Mouse (Mus musculus): ENCODE measurements at regions not wholly inside any gene's neighbourhood (a gene's known extent, or its start where the extent isn't known, plus 50 kb on each side); places are given as distances from the start of the nearest gene placed in this dataset.
A peak's percentile ranks its signal among the peaks of the same experiment; 100 is the strongest.

DNA sequence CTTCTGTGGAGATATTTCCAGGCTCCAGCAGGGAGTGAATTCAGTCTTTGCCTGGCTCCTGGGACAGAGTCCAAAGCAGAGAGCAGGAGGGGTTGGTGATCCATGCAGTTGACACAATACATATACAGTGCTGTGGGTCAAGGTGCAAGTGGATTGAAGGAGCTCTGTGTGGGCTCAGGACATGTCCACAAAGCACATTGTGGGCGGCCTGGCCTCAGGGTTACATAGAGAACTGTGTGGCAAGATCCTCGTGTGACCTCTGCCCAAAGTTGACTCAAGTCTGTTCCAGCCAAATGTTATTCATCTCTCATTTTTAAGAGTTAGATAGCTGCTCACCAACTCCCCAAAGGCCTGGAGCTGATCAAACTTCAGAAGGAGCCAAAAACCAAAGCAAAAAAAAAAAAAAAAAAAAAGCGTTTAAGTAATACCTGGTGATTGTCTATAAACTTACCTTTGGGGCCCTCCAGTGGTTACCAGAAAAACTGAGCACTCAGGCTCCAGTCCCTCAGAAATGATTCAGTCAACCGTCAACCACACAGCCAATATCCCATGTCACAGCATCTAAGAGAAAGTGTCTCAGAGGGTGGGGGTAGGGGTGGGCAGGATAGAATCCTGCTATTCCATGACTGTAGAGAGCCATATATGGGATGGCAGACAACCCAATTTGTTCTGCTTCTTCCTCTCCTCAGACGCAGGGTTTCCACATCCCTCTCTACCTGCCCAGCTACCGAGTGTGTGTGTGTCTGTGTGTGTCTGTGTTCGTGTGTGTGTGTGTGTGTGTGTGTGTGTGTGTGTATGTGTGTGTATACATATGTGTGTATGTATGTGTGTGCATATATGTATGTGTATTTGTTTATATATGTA, 91.9 kb upstream of the Far2 start:
- DNase-seq (ENCODE audit: low read depth, low spot score) = peak; percentile 62

GRCm38 (mm10) chr6:147964739-147965138, 82.3 kb upstream of the Far2 start:
- peak; percentile 80 for DNase-seq (ENCODE audit: low read depth, low spot score)

DNA sequence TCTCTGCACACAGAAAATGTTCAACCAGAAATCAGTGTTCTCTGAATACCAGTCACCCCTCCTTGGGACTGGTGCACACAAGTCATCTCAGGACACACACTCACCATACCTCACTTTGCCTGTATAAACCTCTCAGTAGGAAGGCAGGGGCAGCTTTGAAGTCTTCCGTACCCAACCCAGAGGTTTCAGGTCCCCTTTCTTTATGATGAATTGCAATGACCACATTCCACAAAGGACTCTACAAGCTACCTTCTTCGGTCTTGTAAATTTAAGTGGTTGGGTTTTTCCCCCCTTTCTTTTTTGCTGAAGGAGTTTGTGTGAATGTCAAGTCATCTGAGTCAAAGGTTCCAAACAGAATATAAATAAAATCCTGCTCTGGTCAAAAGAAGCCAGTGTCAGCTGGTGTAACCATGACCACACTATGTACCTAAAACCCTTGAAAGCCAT, 76.9 kb upstream of the Far2 start:
- DNase-seq (ENCODE audit: low read depth, low spot score) = no peak

GRCm38 (mm10) chr6:147972552-147972951, 74.5 kb upstream of the Far2 start:
- DNase-seq (ENCODE audit: low read depth, low spot score) = no peak

DNA sequence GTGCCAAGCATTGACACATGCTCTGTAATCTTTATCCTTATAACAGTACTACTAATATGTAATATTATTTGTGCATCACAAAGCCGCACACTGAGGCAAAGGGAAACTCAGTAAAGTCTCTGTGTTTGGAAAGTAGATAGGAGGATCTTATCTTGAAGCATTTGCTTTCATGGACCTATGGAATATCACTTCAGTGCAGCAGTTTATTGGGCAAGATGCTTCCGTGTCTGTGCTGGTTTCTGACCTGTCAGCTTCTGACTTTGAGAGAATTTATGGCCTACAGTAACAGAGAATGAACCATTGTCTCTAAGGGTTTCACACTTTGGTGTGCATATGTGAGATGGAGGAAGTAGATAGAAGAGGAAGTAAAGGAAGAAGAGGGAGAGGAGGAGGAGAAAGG, 74.0 kb upstream of the Far2 start:
- no peak for DNase-seq (ENCODE audit: low read depth, low spot score)

DNA sequence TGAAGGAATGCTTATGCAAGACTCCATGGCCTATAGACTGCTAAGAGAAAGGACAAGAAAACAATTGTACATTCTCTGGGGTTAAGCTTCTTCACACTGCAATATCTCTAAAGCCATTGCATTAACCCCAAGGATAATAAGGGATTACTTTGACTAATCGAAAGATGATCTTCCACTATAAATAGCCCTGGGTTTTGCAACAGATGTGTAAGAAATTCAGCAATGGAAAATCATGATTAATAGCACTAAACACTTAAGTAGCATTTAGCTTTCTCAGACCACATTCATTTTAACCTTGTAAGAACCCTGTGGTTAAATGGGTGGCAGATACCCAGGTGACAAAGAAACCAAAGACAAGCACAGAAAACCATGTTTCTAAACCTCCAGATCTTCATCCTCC, 71.1 kb upstream of the Far2 start:
- no peak for DNase-seq (ENCODE audit: low read depth, low spot score)

GRCm38 (mm10) chr6:147989381-147989780, 57.7 kb upstream of the Far2 start:
- no peak for DNase-seq (ENCODE audit: low read depth, low spot score)

Measured in 3T3-L1 (cell line).